Mouse (Mus musculus) ES-E14 (cell line): ENCODE results near the gene Tut7. TPM values are rescaled to one million over a fixed set of nuclear protein-coding genes. Genes with fewer than 3 reads are reported as not detected.

Experiments
- DNase-seq: peaks from one replicate; pipeline ENCODE4 v3.0.0-alpha.2; 2013; ENCODE audit warnings: low read depth, low spot score
- H3K27ac ChIP-seq: 2 replicates; pipeline ENCODE4 v1.5.1; 2012; ENCODE audit warnings: low read depth, mild to moderate bottlenecking, low read length, moderate library complexity, mixed read lengths; ENCODE audit not compliant: poor library complexity, insufficient read depth, severe bottlenecking
- H3K36me3 ChIP-seq: 2 replicates; pipeline ENCODE4 v1.6.1; 2012; ENCODE audit warnings: mild to moderate bottlenecking, low read length, moderate library complexity, mixed read lengths; ENCODE audit not compliant: control insufficient read depth, poor library complexity, insufficient read depth, severe bottlenecking
- H3K4me1 ChIP-seq, 2 experiments: fragments of 150-350 bp in 1 of 2; sonication (generic) in 1 of 2; 2 replicates each; pipeline ENCODE4 v1.6.1; 2012; ENCODE audit warnings: low read length in 2 of 2, mild to moderate bottlenecking in 1 of 2, mixed read lengths in 1 of 2; ENCODE audit not compliant: control insufficient read depth in 2 of 2, insufficient read depth in 2 of 2, poor library complexity in 1 of 2
- H3K4me3 ChIP-seq, 2 experiments: fragments of 150-350 bp in 1 of 2; sonication (generic) in 1 of 2; 2 replicates each; pipeline ENCODE4 v1.5.1; 2012; ENCODE audit warnings: low read length in 2 of 2, low read depth in 1 of 2, mild to moderate bottlenecking in 1 of 2, mixed read lengths in 1 of 2; ENCODE audit not compliant: insufficient read depth in 1 of 2, poor library complexity in 1 of 2, severe bottlenecking in 1 of 2
- H3K9ac ChIP-seq: 2 replicates; pipeline ENCODE4 v1.6.1; 2012; ENCODE audit warnings: low read depth, mild to moderate bottlenecking, low read length, mixed read lengths; ENCODE audit not compliant: poor library complexity, insufficient read depth, severe bottlenecking
- H3K9me3 ChIP-seq: fragments of 150-350 bp; sonication (generic); 2 replicates; pipeline ENCODE4 v1.6.1; 2012; ENCODE audit warnings: low read depth, mild to moderate bottlenecking, low read length; ENCODE audit not compliant: control insufficient read depth, insufficient read depth
- CHD2 ChIP-seq: IDR thresholded peaks from 2 replicates; pipeline ENCODE4 v1.6.1; 2014; ENCODE audit warnings: mild to moderate bottlenecking, low read depth, low read length, inconsistent platforms
- HCFC1 ChIP-seq: IDR thresholded peaks from 2 replicates; pipeline ENCODE4 v1.6.1; 2012; ENCODE audit warnings: low read length, inconsistent platforms, borderline replicate concordance; ENCODE audit not compliant: insufficient read depth
- MAFK ChIP-seq: IDR thresholded peaks from 2 replicates; pipeline ENCODE4 v1.6.1; 2014; ENCODE audit warnings: mild to moderate bottlenecking, low read depth, low read length, inconsistent platforms; ENCODE audit not compliant: insufficient read depth
- ZC3H11A ChIP-seq: IDR thresholded peaks from 2 replicates; pipeline ENCODE4 v1.6.1; 2012; ENCODE audit warnings: low read depth, mild to moderate bottlenecking, inconsistent platforms, low read length, borderline replicate concordance
- ZNF384 ChIP-seq: IDR thresholded peaks from 2 replicates; pipeline ENCODE4 v1.6.1; 2012; ENCODE audit warnings: low read depth, low read length, inconsistent platforms
- in situ Hi-C, 2 experiments: fragments of 600-800 bp; cut with MboI; formaldehyde crosslinking; loops; one replicate each; pipeline ENCODE4 v1.15.1; 2025; ENCODE audit warnings: low sequenced_read_pairs in 2 of 2, inconsistent platforms in 1 of 2; ENCODE audit not compliant: unreplicated experiment in 2 of 2
- total RNA-seq: library from RNA; depleted of rRNA; stranded (reverse); fragments of 300-350 nt; gene quantifications from 2 replicates; pipeline ENCODE4 v1.2.3, GENCODE M21; 2012

Gene Tut7
- total RNA-seq, 1 experiment: 31.1 TPM

- in situ Hi-C loops: no loop called here
- Histone ChIP-seq H3K4me3 (peak within 1 kb of the TSS; percentile 93 to 98), H3K27ac (peak within 1 kb of the TSS; percentile 98), H3K9me3 (no peaks in the 10 kb centered on the region), H3K4me1 (peaks cover 7 to 17% of the 10 kb centered on the region in 2 experiments), H3K36me3 (peaks cover 13% of the 10 kb centered on the region; the same call in 1 of the 2 replicates), H3K9ac (peak within 1 kb of the TSS; percentile 95)
- TF ChIP-seq CHD2 (0 out of 2 replicates have a peak, but pooled peaks have one; percentile 32), MAFK (no peak), HCFC1 (peak; percentile 14; the same call in 1 of the 2 replicates)
- DNase-seq: peak; percentile 90
Measured at GRCm38 (mm10) chr13:59769296-59770163, 53.4 kb downstream of the Tut7 start, which contains the start of gene Isca1. TSS of gene Isca1 (minus strand) at chr13:59769810.

GRCm38 (mm10) chr13:59768531-59768930, 54.4 kb downstream of the Tut7 start:
- H3K4me1 ChIP-seq: peaks cover 7 to 18% of the 10 kb centered on the region in 2 experiments
- in situ Hi-C loops: no loop called here
- peak overlapping the region; percentile 93 to 98 for H3K4me3 ChIP-seq
- no peak for DNase-seq
- H3K9me3 ChIP-seq: no peaks in the 10 kb centered on the region
- TF ChIP-seq ZC3H11A (no peak), MAFK (no peak), CHD2 (no peak), HCFC1 (no peak), ZNF384 (no peak)
- H3K36me3 ChIP-seq: peaks cover 15% of the 10 kb centered on the region; the same call in 1 of the 2 replicates
- no peak overlapping the region for H3K27ac ChIP-seq
- H3K9ac ChIP-seq: peak overlapping the region; percentile 42; the same call in 1 of the 2 replicates

DNA sequence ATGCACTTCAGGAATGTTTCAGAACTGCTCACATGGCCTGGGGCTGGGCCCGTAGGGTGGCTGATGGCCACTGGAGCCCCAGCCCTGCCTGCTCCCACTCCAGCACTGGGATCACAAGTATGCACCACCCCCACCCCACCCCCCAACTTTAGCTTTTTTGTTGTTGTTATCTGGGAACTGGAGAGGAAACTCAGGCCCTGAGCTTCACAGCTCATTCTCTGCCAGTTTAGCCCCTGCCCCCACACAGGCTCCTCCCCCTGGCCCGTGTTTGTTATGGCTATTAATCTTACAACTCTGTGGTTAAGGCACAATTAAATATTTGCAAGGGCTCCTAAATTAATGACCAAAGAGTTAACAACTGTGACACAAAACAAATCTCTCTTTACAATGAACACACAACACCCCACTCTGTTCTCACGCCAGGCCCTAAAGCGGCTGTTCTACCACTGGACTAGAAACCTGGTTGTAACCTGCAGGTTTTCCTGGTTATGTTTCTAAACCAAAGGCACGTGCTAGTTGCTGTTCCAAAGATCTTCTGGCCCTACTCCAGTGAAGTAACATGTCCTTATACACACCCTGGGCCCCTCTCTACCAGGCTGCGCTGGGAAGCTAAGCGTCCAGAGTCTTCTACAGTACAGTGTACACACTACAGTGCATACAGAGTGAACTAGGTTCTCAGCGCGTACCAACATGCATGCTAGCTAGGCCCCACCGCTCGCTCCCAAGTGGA, 56.0 kb downstream of the Tut7 start:
- TF ChIP-seq ZNF384 (no peak), HCFC1 (no peak), ZC3H11A (no peak), CHD2 (no peak), MAFK (no peak)
- Histone ChIP-seq H3K4me3 (no peak overlapping the region), H3K9ac (no peak overlapping the region), H3K27ac (no peak overlapping the region), H3K36me3 (peaks cover 16% of the 10 kb centered on the region), H3K9me3 (no peaks in the 10 kb centered on the region), H3K4me1 (peaks cover 7 to 18% of the 10 kb centered on the region in 2 experiments)
- DNase-seq: no peak
- in situ Hi-C loops: no loop called here

GRCm38 (mm10) chr13:59762791-59763190, 60.2 kb downstream of the Tut7 start:
- H3K9me3 ChIP-seq: no peaks in the 10 kb centered on the region
- in situ Hi-C loops: no loop called here
- peaks cover 26% of the 10 kb centered on the region for H3K36me3 ChIP-seq
- no peak overlapping the region for H3K4me3 ChIP-seq
- no peak overlapping the region for H3K27ac ChIP-seq
- TF ChIP-seq CHD2 (no peak), HCFC1 (no peak), ZNF384 (no peak), MAFK (no peak), ZC3H11A (no peak)
- no peak for DNase-seq
- peaks cover 2 to 11% of the 10 kb centered on the region in 2 experiments; a peak in 2 of 4 replicates for H3K4me1 ChIP-seq
- no peak overlapping the region for H3K9ac ChIP-seq
